ENCODE assay signal across 8 mouse cellular contexts in genomic region chr7:114116711-114117351, GRCm38 (mm10). TPM values are rescaled to one million over a fixed set of nuclear protein-coding genes. Genes with fewer than 3 reads are reported as not detected.
DNase-seq lines count a peak whose midpoint lies in the region; ATAC-seq and TF ChIP-seq lines count a peak whose summit lies in the region.

No protein-coding gene starts in this region.

- DNase-seq in CH12.LX (ENCODE audit: extremely low read depth), result no peak
- DNase-seq in adrenal gland, postnatal 4 days (ENCODE audit: low spot score in 2 of 2), result peak; percentile 39 to 58
- DNase-seq in kidney, postnatal 10 days, result peak; percentile 85
- peak; percentile 26 for DNase-seq in right cerebral cortex, postnatal 14 days
- peak; percentile 64 to 81 for DNase-seq in urinary bladder, postnatal 36 days (ENCODE audit: low spot score in 2 of 2)

- peaks cover 0 to 27% of the 10 kb centered on the region in 2 experiments; a peak in 3 of 4 replicates for H3K4me1 ChIP-seq in CH12.LX (ENCODE audit: control insufficient read depth in 1 of 2, insufficient read depth in 2 of 2)
- H3K4me1 ChIP-seq in embryonic facial prominence, embryonic 15.5 days, result peaks cover 4% of the 10 kb centered on the region; the same call in 1 of the 2 replicates
- peaks cover 25% of the 10 kb centered on the region for H3K4me1 ChIP-seq in heart, embryonic 16.5 days (ENCODE audit: control insufficient read depth, insufficient read depth, low read length)

- no peak for TF ChIP-seq POLR2A in CH12.LX (IDR thresholded peaks at IDR 0.05; ENCODE audit: low read depth, low read length)

- H3K27me3 ChIP-seq in CH12.LX (replicated peaks), result peaks cover 9% of the 10 kb centered on the region
- H3K27me3 ChIP-seq in embryonic facial prominence, embryonic 15.5 days, result no peaks in the 10 kb centered on the region
- H3K27me3 ChIP-seq in heart, embryonic 16.5 days (ENCODE audit: control insufficient read depth, insufficient read depth, low read length), result no peaks in the 10 kb centered on the region

- H3K9me3 ChIP-seq in CH12.LX (replicated peaks; ENCODE audit: low read length), result no peaks in the 10 kb centered on the region
- no peaks in the 10 kb centered on the region for H3K9me3 ChIP-seq in embryonic facial prominence, embryonic 15.5 days (replicated peaks)
- no peaks in the 10 kb centered on the region for H3K9me3 ChIP-seq in heart, embryonic 16.5 days (replicated peaks; ENCODE audit: control insufficient read depth, low read length)

- H3K79me2 ChIP-seq in CH12.LX (replicated peaks; ENCODE audit: control insufficient read depth, extremely low read depth, insufficient read depth, poor library complexity, severe bottlenecking), result no peaks in the 10 kb centered on the region

- dilution Hi-C loops in CH12.LX (cut with MboI; ENCODE audit: extremely low pct_ligation_motif_present, extremely low pct_unique_long_range_greater_than_20kb, low sequenced_read_pairs), result no loop called here

- ATAC-seq in embryonic facial prominence, embryonic 15.5 days (ENCODE audit: insufficient number of reproducible peaks, low FRiP score, low TSS enrichment, low read depth), result peak; percentile 80
- peak; percentile 81 for ATAC-seq in heart, embryonic 16.5 days (replicated peaks; ENCODE audit: extremely low read depth, insufficient read depth, low FRiP score)
- ATAC-seq in megakaryocyte, adult 5-6 weeks (ENCODE audit: poor library complexity, severe bottlenecking), result peak; percentile 36

- WGBS in embryonic facial prominence, embryonic 15.5 days, result under 1% methylated on average over 57 of the region's 74 CpGs
- WGBS in heart, embryonic 16.5 days, result under 1% methylated on average over 73 of the region's 74 CpGs

- H3K4me3 ChIP-seq in CH12.LX (replicated peaks in 1 of 3; ENCODE audit: low read depth in 2 of 3, low read length in 2 of 3, poor library complexity in 1 of 3), result peak overlapping the region; percentile 49 to 78 (median 71)
- H3K4me3 ChIP-seq in embryonic facial prominence, embryonic 15.5 days (replicated peaks), result peak overlapping the region; percentile 86
- peak overlapping the region; percentile 94 for H3K4me3 ChIP-seq in heart, embryonic 16.5 days (ENCODE audit: low read length)

- H3K36me3 ChIP-seq in CH12.LX (replicated peaks in 1 of 2; ENCODE audit: control insufficient read depth in 1 of 2, insufficient read depth in 1 of 2, low read length in 1 of 2), result peaks cover 0 to 1% of the 10 kb centered on the region in 2 experiments
- no peaks in the 10 kb centered on the region for H3K36me3 ChIP-seq in embryonic facial prominence, embryonic 15.5 days
- H3K36me3 ChIP-seq in heart, embryonic 16.5 days (ENCODE audit: control insufficient read depth, insufficient read depth), result no peaks in the 10 kb centered on the region

- in situ Hi-C loops in CH12.LX (cut with MboI; ENCODE audit: low pct_ligation_motif_present, low pct_unique_long_range_greater_than_20kb, low sequenced_read_pairs), result no loop called here

- H3K9ac ChIP-seq in CH12.LX (ENCODE audit: insufficient read depth, low read depth), result peak overlapping the region; percentile 5; the same call in 1 of the 2 replicates
- peak overlapping the region; percentile 69 for H3K9ac ChIP-seq in embryonic facial prominence, embryonic 15.5 days
- H3K9ac ChIP-seq in heart, embryonic 16.5 days (ENCODE audit: low read length), result peak overlapping the region; percentile 97

- no peak for TF ChIP-seq RAD21 in CH12.LX (IDR thresholded peaks at IDR 0.05; ENCODE audit: low read depth, low read length)

- H3K27ac ChIP-seq in CH12.LX (ENCODE audit: insufficient read depth, low read depth), result no peak overlapping the region
- H3K27ac ChIP-seq in embryonic facial prominence, embryonic 15.5 days (replicated peaks), result peak overlapping the region; percentile 80
- peak overlapping the region; percentile 98 for H3K27ac ChIP-seq in heart, embryonic 16.5 days (ENCODE audit: low read length)

- TF ChIP-seq CTCF in CH12.LX (conservative IDR thresholded peaks at IDR 0.05 in 1 of 2, IDR thresholded peaks at IDR 0.05 in 1 of 2; ENCODE audit: low read depth in 2 of 2, low read length in 2 of 2), result no peak

- no peak for TF ChIP-seq EP300 in CH12.LX (IDR thresholded peaks at IDR 0.05; ENCODE audit: low read length)

- peak overlapping the region; percentile 80 for H3K4me2 ChIP-seq in CH12.LX (ENCODE audit: insufficient read depth, low read depth, poor library complexity, severe bottlenecking)
- peak overlapping the region; percentile 88 for H3K4me2 ChIP-seq in embryonic facial prominence, embryonic 15.5 days (replicated peaks)
- H3K4me2 ChIP-seq in heart, embryonic 16.5 days (ENCODE audit: low read depth, low read length), result peak overlapping the region; percentile 85

TF ChIP-seq in CH12.LX, 34 proteins besides CTCF, POLR2A, EP300 and RAD21:
- no peak for TF ChIP-seq JUND (conservative IDR thresholded peaks at IDR 0.05; ENCODE audit: low read depth, low read length)
- TF ChIP-seq MYC (IDR thresholded peaks at IDR 0.05; ENCODE audit: low read depth, low read length), result no peak
- TF ChIP-seq UBTF (IDR thresholded peaks at IDR 0.05; ENCODE audit: low read depth, low read length), result no peak; the same call in 1 of the 2 replicates
- no peak for TF ChIP-seq ZKSCAN1 (IDR thresholded peaks at IDR 0.05; ENCODE audit: borderline replicate concordance, low read depth, low read length)
- no peak for TF ChIP-seq ZNF384 (IDR thresholded peaks at IDR 0.05; ENCODE audit: low read depth, low read length)
- no peak for TF ChIP-seq USF2 (conservative IDR thresholded peaks at IDR 0.05; ENCODE audit: low read depth, low read length)
- no peak for TF ChIP-seq NELFE (IDR thresholded peaks at IDR 0.05; ENCODE audit: low read depth, low read length)
- TF ChIP-seq MEF2A (IDR thresholded peaks at IDR 0.05; ENCODE audit: borderline replicate concordance, low read depth, low read length), result no peak
- TF ChIP-seq NRF1 (IDR thresholded peaks at IDR 0.05; ENCODE audit: low read depth, low read length), result no peak
- TF ChIP-seq JUN (IDR thresholded peaks at IDR 0.05; ENCODE audit: insufficient read depth, low read depth, low read length), result no peak

RNA-seq across cellular contexts. Expression of gene Rras2, which starts 0.8 kb away (rescaled TPM):
- total RNA-seq in CH12.LX (2012; rRNA removed), result 8.1 and 11.2 TPM in 2 replicates
- total RNA-seq in CH12.LX (2014; rRNA removed), result 35.7 and 36.0 TPM in 2 replicates
- 17.6 and 18.4 TPM in 2 replicates for polyA plus RNA-seq in CH12.LX (2012; ENCODE audit: insufficient read length, low read depth)
- total RNA-seq in adrenal gland, postnatal 4 days (2021), result 10 to 100 TPM; 33.5 to 34.8 TPM
- polyA plus RNA-seq in embryonic facial prominence, embryonic 15.5 days (2015; fragmentation: Nextera tagmentation; extraction: Ambion mirVana), result 20.0 and 22.7 TPM in 2 replicates
- 42.0 and 46.8 TPM in 2 replicates for polyA plus RNA-seq in heart, embryonic 16.5 days (2015; fragmentation: Nextera tagmentation; extraction: Ambion mirVana)
- total RNA-seq in megakaryocyte, adult 5-6 weeks (2015), result 3.3 and 4.1 TPM in 2 replicates
- 2.7 and 4.8 TPM in 2 replicates for total RNA-seq in megakaryocyte, adult 5-6 weeks (2017)

Comparison
In these comparisons a context has a peak if more than half of its experiments do, and no peak if none do; other contexts are left out.
1. H3K9ac ChIP-seq: peak in every context shown above with its lines; median percentile 97 in heart, embryonic 16.5 days; 69 in embryonic facial prominence, embryonic 15.5 days; 5 in CH12.LX.